Comparison of ENCODE assay signal across 8 mouse cellular contexts in genomic region chr14:103898689-103899088, GRCm38 (mm10). TPM values are rescaled to one million over a fixed set of nuclear protein-coding genes. Genes with fewer than 3 reads are reported as not detected.
DNase-seq lines count a peak whose midpoint lies in the region; ATAC-seq lines count a peak whose summit lies in the region.

No protein-coding gene starts in this region.

- no peak for ATAC-seq in cerebellum, adult (ENCODE audit: insufficient number of reproducible peaks, low FRiP score, low TSS enrichment)
- ATAC-seq in heart, embryonic 11.5 days (replicated peaks; ENCODE audit: insufficient number of reproducible peaks, low FRiP score, low TSS enrichment), result no peak
- ATAC-seq in limb, embryonic 12.5 days (ENCODE audit: insufficient number of reproducible peaks, insufficient read depth, low FRiP score, low TSS enrichment, low read depth), result no peak; the same call in 1 of the 2 replicates

- no peak overlapping the region for H3K9ac ChIP-seq in heart, embryonic 11.5 days (ENCODE audit: low read depth, low read length)
- H3K9ac ChIP-seq in limb, embryonic 12.5 days (replicated peaks), result no peak overlapping the region

- no peaks in the 10 kb centered on the region for H3K27me3 ChIP-seq in heart, embryonic 11.5 days (ENCODE audit: control insufficient read depth, insufficient read depth, low read length)
- H3K27me3 ChIP-seq in limb, embryonic 12.5 days, result peaks cover 2% of the 10 kb centered on the region; the same call in 1 of the 2 replicates

- no peaks in the 10 kb centered on the region for H3K36me3 ChIP-seq in heart, embryonic 11.5 days (ENCODE audit: control insufficient read depth, insufficient read depth, low read length)
- H3K36me3 ChIP-seq in limb, embryonic 12.5 days, result no peaks in the 10 kb centered on the region

- no peaks in the 10 kb centered on the region for H3K9me3 ChIP-seq in heart, embryonic 11.5 days (replicated peaks; ENCODE audit: control insufficient read depth, low read length)
- H3K9me3 ChIP-seq in limb, embryonic 12.5 days, result no peaks in the 10 kb centered on the region

- DNase-seq in cerebellum, postnatal 10 days, result peak; percentile 8 to 22
- DNase-seq in ZHBTc4 (ENCODE audit: low read depth, low spot score), result peak; percentile 11
- peak; percentile 54 for DNase-seq in neural tube, embryonic 10.5 days (ENCODE audit: extremely low spot score, low spot score)
- DNase-seq in gastrocnemius, adult 18-20 months (ENCODE audit: low spot score), result no peak
- no peak for DNase-seq in testis, postnatal 14 days (ENCODE audit: low spot score)

- H3K4me3 ChIP-seq in heart, embryonic 11.5 days (ENCODE audit: low read depth, low read length), result no peak overlapping the region
- peak overlapping the region; percentile 30 for H3K4me3 ChIP-seq in limb, embryonic 12.5 days (replicated peaks)

- WGBS in heart, embryonic 11.5 days (ENCODE audit: insufficient replicate concordance), result 31% methylated on average over 9 of the region's 9 CpGs
- WGBS in limb, embryonic 12.5 days, result 19% methylated on average over 9 of the region's 9 CpGs

- peak overlapping the region; percentile 61 for H3K4me2 ChIP-seq in heart, embryonic 11.5 days
- peak overlapping the region; percentile 62 for H3K4me2 ChIP-seq in limb, embryonic 12.5 days

- no peak overlapping the region; the same call in 1 of the 2 replicates for H3K27ac ChIP-seq in heart, embryonic 11.5 days (ENCODE audit: low read depth, low read length)
- no peak overlapping the region for H3K27ac ChIP-seq in limb, embryonic 12.5 days

- 0 out of 2 replicates have a peak, but pooled peaks cover 2% of the 10 kb centered on the region for H3K4me1 ChIP-seq in heart, embryonic 11.5 days (ENCODE audit: control insufficient read depth, insufficient read depth, low read length)
- peaks cover 12% of the 10 kb centered on the region; the same call in 1 of the 2 replicates for H3K4me1 ChIP-seq in limb, embryonic 12.5 days (replicated peaks)

RNA-seq across cellular contexts. Expression of gene Ednrb, which starts 54.5 kb away (rescaled TPM):
- 96.5 and 115 TPM in 2 replicates for polyA plus RNA-seq in heart, embryonic 11.5 days (2014; fragmentation: Nextera tagmentation; extraction: Ambion mirVana)
- polyA plus RNA-seq in limb, embryonic 12.5 days (2016; fragmentation: Nextera tagmentation; extraction: Ambion mirVana), result 10.5 and 12.5 TPM in 2 replicates
- total RNA-seq in gastrocnemius, adult 18-20 months (2021), result 1 to 10 TPM; 5.9 to 8.5 TPM

Comparison
In these comparisons a context has a peak if more than half of its experiments do, and no peak if none do; other contexts are left out.
1. DNase-seq: peak in cerebellum, postnatal 10 days (2 of 2), ZHBTc4 (single experiment) and neural tube, embryonic 10.5 days (single experiment); none in gastrocnemius, adult 18-20 months (single experiment) and testis, postnatal 14 days (single experiment).